Mouse (Mus musculus): ENCODE results near the gene Hist2h2ac.
"Not testable (repeated sequence)": the region's sequence is repeated elsewhere in the genome, so short reads cannot be mapped to it uniquely, and the experiment has no call there.

The Hist2h2ac gene

DNA sequence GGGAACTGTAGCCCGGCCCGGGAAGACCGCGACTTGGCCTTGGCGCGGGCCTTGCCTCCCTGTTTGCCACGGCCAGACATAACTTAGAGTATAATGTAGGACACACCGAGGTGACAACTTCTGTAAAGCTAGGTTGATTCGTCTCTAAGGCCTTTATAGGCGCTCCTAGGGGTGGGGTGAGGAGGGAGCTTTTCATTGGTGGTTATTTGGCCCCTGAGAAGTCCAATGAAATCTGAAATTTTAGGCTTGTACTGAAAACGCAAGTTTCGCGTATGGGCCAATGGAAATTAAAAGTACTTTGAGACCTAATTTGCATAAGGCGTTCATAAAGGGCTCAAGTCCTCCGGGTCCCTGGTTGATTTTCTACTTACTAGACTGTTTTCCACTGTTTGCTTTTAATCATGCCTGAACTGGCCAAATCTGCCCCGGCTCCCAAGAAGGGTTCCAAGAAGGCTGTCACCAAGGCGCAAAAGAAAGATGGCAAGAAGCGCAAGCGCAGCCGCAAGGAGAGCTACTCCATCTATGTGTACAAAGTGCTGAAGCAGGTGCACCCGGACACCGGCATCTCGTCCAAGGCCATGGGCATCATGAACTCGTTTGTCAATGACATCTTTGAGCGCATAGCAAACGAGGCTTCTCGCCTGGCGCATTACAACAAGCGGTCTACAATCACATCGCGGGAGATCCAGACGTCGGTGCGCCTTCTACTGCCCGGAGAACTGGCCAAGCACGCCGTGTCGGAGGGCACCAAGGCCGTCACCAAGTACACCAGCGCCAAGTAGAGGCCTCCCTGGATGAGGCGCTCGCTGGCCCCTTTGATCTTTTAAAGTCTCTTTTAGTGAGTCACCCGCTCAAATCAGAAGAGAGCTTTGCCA, at the start of gene Hist2h2ac, which contains the start of gene Hist2h2be:
Gene Hist2h2ac (minus strand): TSS at position 116 of the 875 bp plus-strand sequence.
Gene Hist2h2be (plus strand): TSS at position 355 of the 875 bp plus-strand sequence.
- in situ Hi-C loops (cut with MseI, MboI) = no loop called here

DNA sequence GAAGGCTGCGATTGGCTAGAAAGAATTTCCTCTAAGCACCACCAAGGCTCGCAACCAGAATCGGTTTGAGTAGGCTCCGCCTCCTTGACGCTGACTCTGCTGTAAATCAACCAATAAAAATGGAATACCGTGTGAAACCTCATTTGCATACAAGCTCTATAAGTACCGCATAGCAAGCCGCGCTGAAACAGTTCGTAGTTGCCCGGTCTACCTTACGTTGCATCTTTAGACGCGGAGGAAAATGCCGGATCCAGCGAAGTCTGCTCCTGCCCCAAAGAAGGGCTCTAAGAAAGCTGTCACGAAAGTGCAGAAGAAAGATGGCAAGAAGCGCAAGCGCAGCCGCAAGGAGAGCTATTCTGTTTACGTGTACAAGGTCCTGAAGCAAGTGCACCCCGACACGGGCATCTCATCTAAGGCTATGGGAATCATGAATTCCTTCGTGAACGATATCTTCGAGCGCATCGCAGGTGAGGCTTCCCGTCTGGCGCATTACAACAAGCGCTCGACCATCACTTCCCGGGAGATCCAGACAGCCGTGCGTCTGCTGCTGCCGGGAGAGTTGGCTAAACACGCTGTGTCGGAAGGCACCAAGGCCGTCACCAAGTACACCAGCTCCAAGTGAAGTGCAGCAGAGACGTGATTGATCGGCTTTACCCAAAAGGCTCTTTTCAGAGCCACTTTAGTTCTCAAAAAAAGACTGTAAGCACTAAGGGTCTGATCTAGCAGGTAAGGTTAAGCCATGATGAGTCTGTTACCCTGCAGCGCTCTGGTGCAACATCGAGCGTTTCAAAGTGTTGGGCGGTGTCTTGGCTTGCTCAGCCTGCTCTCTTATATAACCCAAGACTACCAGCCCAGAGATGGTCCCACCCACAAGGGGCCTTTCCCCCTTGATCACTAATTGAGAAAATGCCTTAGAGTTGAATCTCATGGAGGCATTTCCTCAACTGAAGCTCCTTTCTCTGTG, 49.1 kb upstream of the Hist2h2ac start, which contains the start of gene Hist2h2bb:
Gene Hist2h2bb (plus strand): TSS at position 242 of the 964 bp plus-strand sequence.
- in situ Hi-C loops (cut with MseI, MboI) = no loop called here

DNA sequence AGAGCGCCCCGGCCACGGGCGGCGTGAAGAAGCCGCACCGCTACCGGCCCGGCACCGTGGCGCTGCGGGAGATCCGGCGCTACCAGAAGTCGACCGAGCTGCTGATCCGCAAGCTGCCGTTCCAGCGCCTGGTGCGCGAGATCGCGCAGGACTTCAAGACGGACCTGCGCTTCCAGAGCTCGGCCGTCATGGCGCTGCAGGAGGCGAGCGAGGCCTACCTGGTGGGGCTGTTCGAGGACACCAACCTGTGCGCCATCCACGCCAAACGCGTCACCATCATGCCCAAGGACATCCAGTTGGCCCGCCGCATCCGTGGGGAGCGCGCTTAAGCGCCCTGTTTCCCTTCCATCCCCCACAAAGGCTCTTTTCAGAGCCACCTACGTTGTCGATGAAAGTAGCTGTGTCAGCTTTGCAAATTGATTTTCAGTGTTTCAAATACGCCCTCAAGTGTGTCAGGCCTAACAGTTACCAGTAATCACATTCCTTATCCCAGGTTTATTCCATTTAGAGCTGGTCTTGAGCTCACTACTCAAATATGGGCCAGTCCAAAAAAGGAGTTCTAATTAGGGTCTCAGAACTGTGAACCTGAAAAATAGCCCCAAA, 48.2 kb upstream of the Hist2h2ac start:
- in situ Hi-C loops (cut with MseI, MboI) = not testable (repeated sequence)

DNA sequence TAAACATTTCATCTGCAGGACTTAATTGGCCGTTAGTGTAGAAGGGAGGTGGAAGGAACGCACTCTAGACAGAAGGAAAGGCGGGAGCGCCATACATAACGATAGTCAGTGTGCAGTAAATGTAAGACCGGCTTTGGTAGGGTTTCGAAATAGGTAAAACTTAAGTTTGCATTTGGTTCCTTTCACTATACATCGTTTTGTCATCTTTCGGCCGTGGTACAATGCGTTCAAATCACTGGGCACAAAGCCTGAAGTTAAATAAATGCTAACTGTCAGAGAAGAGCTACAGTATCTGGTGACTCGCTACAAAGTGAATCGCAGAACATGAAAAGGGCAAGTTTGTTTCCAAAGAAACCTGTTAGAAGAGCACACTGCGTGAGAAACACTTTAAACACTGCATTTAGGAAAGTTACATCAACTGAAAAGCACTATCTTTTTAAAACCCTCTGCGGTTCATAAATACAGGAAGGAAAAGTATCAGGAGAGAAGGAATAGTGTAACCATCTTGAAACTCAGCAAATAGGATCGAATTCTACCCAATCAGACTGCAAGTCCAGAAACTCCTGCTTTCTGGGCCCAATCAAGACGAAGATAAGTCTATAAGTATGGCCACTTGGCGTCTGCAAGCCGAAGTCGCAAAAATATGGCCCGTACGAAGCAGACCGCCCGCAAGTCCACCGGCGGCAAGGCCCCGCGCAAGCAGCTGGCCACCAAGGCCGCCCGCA, 47.5 kb upstream of the Hist2h2ac start, which contains the start of gene Hist2h3b:
Gene Hist2h3b (plus strand): TSS at position 604 of the 725 bp plus-strand sequence.
- in situ Hi-C loops (cut with MseI, MboI) = no loop called here

GRCm38 (mm10) chr3:96267541-96267940, 46.9 kb upstream of the Hist2h2ac start:
- in situ Hi-C loops (cut with MseI, MboI) = no loop called here

GRCm38 (mm10) chr3:96266132-96266710, 45.5 kb upstream of the Hist2h2ac start:
- in situ Hi-C loops (cut with MseI, MboI) = no loop called here

DNA sequence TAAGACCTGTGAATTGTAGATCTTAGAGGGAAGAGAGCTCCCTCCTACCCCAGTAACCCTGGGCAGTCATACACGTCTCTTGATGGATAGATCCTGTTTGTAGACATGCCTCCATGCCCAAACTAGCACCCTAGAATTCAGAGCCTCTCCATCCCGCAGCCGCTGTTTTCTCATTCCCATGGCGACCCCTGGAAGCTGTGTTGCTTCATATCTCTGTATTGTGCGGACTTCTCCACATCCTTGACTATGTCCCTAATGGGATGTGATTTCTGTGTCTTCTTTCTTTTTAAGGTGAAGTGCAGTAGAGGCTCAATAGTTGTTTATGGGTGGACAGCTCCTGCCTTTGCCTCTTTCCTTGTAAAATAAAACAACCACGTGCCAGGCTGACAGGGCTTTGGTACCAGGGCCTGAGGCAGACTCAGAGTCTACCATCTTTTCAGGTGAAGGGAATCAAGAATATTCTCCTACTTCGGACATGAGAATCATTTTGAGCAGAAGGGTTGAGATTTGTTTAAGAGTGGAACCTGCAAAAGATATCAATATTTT, 43.8 kb upstream of the Hist2h2ac start:
- in situ Hi-C loops (cut with MseI, MboI) = no loop called here

GRCm38 (mm10) chr3:96263558-96264403, 43.1 kb upstream of the Hist2h2ac start:
- in situ Hi-C loops (cut with MseI, MboI) = no loop called here

GRCm38 (mm10) chr3:96262979-96263550, 42.4 kb upstream of the Hist2h2ac start, which contains the start of gene Hist2h4:
TSS of gene Hist2h4 (minus strand) at chr3:96263311.
- in situ Hi-C loops (cut with MseI, MboI) = no loop called here

- in situ Hi-C loops (cut with MseI, MboI) = no loop called here
These were observed 41.7 kb upstream of the Hist2h2ac start for GRCm38 (mm10) chr3:96262216-96262875.

- in situ Hi-C loops (cut with MseI, MboI) = no loop called here
These were observed 40.9 kb upstream of the Hist2h2ac start for GRCm38 (mm10) chr3:96261623-96262022.

GRCm38 (mm10) chr3:96260220-96260619, 39.5 kb upstream of the Hist2h2ac start:
- in situ Hi-C loops (cut with MseI, MboI) = no loop called here

- in situ Hi-C loops (cut with MseI, MboI) = no loop called here
These were observed 36.5 kb upstream of the Hist2h2ac start for GRCm38 (mm10) chr3:96257190-96257589.

DNA sequence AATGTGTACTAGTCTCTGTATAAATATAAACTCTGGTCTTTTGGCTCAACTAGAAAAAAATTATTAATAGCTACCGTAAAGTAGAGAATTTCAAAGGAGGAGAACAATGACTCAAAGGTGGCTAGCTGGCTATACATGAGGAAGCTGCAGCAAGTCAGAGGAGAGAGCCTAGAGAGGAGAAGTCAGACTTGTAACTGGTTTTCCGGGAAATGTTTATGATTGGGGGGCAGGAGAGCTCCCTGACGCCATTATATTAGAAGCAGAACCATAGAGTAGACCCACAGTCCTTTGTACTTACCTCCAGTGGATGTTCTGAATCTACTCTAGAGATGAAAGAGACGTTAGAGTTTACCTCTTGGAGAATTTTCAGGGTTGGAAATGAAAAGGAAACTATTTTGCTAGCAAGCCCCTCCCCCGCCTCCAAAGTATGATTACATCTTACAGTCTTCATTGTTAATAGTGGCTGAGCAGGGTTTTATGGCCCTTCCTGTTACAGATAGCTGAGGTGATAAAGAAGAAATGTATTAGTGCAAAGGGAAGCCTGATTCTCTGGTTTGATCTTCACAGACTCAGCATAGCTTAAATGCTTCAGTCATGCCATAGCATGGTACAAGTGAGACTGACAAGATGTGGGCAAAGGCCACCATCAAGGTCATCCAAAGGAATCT, 35.4 kb upstream of the Hist2h2ac start:
- in situ Hi-C loops (cut with MseI, MboI) = no loop called here

GRCm38 (mm10) chr3:96254683-96255355, 34.1 kb upstream of the Hist2h2ac start:
- in situ Hi-C loops (cut with MseI, MboI) = no loop called here

- in situ Hi-C loops (cut with MseI, MboI) = no loop called here
These were observed 31.1 kb upstream of the Hist2h2ac start for GRCm38 (mm10) chr3:96251787-96252186.

DNA sequence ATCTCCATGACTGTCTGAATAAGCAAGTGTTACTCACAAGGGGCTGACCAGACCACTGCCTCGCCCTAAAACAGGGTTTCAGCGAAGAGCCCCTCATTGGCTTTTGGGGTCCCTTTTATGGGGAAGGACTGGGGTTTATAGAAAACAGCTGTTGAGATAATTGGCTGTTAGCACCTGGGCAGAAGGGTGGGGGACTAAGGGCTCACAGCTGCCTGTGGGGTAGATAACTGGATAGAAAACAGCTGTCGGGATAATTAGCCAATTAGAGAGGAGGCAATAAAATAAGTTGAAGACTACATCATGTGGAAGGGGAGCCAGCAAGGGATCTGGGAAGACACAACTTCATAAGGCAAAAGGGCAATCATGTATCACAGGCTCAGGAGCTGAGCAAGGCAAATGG, 30.2 kb upstream of the Hist2h2ac start:
- in situ Hi-C loops (cut with MseI, MboI) = no loop called here
